Mouse (Mus musculus) embryo, embryonic 10 days (tissue): ENCODE measurements around the gene Accsl.

Source experiments
- DNase-seq: peaks from one replicate; pipeline ENCODE4 v3.0.0-alpha.2; 2015; ENCODE audit warnings: low spot score

The Accsl gene

GRCm38 (mm10) chr2:93809931-93810330, 59.0 kb downstream of the Accsl start:
- DNase-seq: peak; percentile 68

- no peak for DNase-seq
Observed at GRCm38 (mm10) chr2:93808071-93808470, 60.9 kb downstream of the Accsl start.

- no peak for DNase-seq
Observed at GRCm38 (mm10) chr2:93807440-93807839, 61.5 kb downstream of the Accsl start.

- DNase-seq: no peak
Observed at GRCm38 (mm10) chr2:93806487-93807201, 62.3 kb downstream of the Accsl start.

GRCm38 (mm10) chr2:93805523-93805922, 63.4 kb downstream of the Accsl start:
- DNase-seq: no peak
